Mouse (Mus musculus): ENCODE data around the gene Defb48. TPM values are rescaled to one million over a fixed set of nuclear protein-coding genes. Genes with fewer than 3 reads are reported as not detected.

Gene Defb48
- polyA plus RNA-seq (2015; fragmentation: Nextera tagmentation; extraction: Ambion mirVana): not detected in 2 replicates

- H3K9me3 ChIP-seq (ENCODE audit: control insufficient read depth, low read length): no peaks in the 10 kb centered on the region
- H3K27ac ChIP-seq (ENCODE audit: low read depth, low read length): no peak within 1 kb of the TSS
- ATAC-seq: no peak
- 77% methylated on average over 1 of the region's 1 CpGs for WGBS
- no peaks in the 10 kb centered on the region for H3K36me3 ChIP-seq (ENCODE audit: control insufficient read depth, insufficient read depth, low read length)
- no peak within 1 kb of the TSS for H3K4me2 ChIP-seq (ENCODE audit: low read length)
- no peaks in the 10 kb centered on the region for H3K4me1 ChIP-seq (ENCODE audit: control insufficient read depth, insufficient read depth, low read depth, low read length)
- H3K4me3 ChIP-seq (ENCODE audit: low read length): no peak within 1 kb of the TSS
- no peak within 1 kb of the TSS for H3K9ac ChIP-seq (ENCODE audit: low read depth, low read length)
- H3K27me3 ChIP-seq (replicated peaks; ENCODE audit: control insufficient read depth, insufficient read depth, low read length): no peaks in the 10 kb centered on the region
Observed at GRCm38 (mm10) chr14:62984410-62984809, at the start of gene Defb48. Gene Defb48 (minus strand): TSS chr14:62984510.

- ATAC-seq: no peak
- 60% methylated on average over 6 of the region's 6 CpGs for WGBS
- no peaks in the 10 kb centered on the region for H3K27me3 ChIP-seq (replicated peaks; ENCODE audit: control insufficient read depth, insufficient read depth, low read length)
- no peaks in the 10 kb centered on the region for H3K9me3 ChIP-seq (ENCODE audit: control insufficient read depth, low read length)
- no peak overlapping the region for H3K4me3 ChIP-seq (ENCODE audit: low read length)
- H3K4me1 ChIP-seq (ENCODE audit: control insufficient read depth, insufficient read depth, low read depth, low read length): no peaks in the 10 kb centered on the region
- H3K27ac ChIP-seq (ENCODE audit: low read depth, low read length): no peak overlapping the region
- H3K9ac ChIP-seq (ENCODE audit: low read depth, low read length): no peak overlapping the region
- no peak overlapping the region for H3K4me2 ChIP-seq (ENCODE audit: low read length)
- H3K36me3 ChIP-seq (ENCODE audit: control insufficient read depth, insufficient read depth, low read length): no peaks in the 10 kb centered on the region
Observed at GRCm38 (mm10) chr14:63020524-63021156, 36.3 kb upstream of the Defb48 start.

- H3K27me3 ChIP-seq (replicated peaks; ENCODE audit: control insufficient read depth, insufficient read depth, low read length): no peaks in the 10 kb centered on the region
- no peak overlapping the region for H3K4me2 ChIP-seq (ENCODE audit: low read length)
- H3K4me1 ChIP-seq (ENCODE audit: control insufficient read depth, insufficient read depth, low read depth, low read length): no peaks in the 10 kb centered on the region
- no peak overlapping the region for H3K27ac ChIP-seq (ENCODE audit: low read depth, low read length)
- no peak for ATAC-seq
- no peaks in the 10 kb centered on the region for H3K36me3 ChIP-seq (ENCODE audit: control insufficient read depth, insufficient read depth, low read length)
- H3K4me3 ChIP-seq (ENCODE audit: low read length): no peak overlapping the region
- H3K9ac ChIP-seq (ENCODE audit: low read depth, low read length): no peak overlapping the region
- 90% methylated on average over 4 of the region's 4 CpGs for WGBS
- H3K9me3 ChIP-seq (ENCODE audit: control insufficient read depth, low read length): no peaks in the 10 kb centered on the region
Observed at GRCm38 (mm10) chr14:63014667-63015066, 30.4 kb upstream of the Defb48 start.

GRCm38 (mm10) chr14:63013082-63013481 lies 28.8 kb upstream of the Defb48 start:
- no peaks in the 10 kb centered on the region for H3K36me3 ChIP-seq (ENCODE audit: control insufficient read depth, insufficient read depth, low read length)
- H3K4me3 ChIP-seq (ENCODE audit: low read length): no peak overlapping the region
- no peaks in the 10 kb centered on the region for H3K4me1 ChIP-seq (ENCODE audit: control insufficient read depth, insufficient read depth, low read depth, low read length)
- WGBS: 79% methylated on average over 4 of the region's 4 CpGs
- H3K27ac ChIP-seq (ENCODE audit: low read depth, low read length): no peak overlapping the region
- H3K9ac ChIP-seq (ENCODE audit: low read depth, low read length): no peak overlapping the region
- ATAC-seq: no peak
- no peaks in the 10 kb centered on the region for H3K27me3 ChIP-seq (replicated peaks; ENCODE audit: control insufficient read depth, insufficient read depth, low read length)
- H3K4me2 ChIP-seq (ENCODE audit: low read length): no peak overlapping the region
- H3K9me3 ChIP-seq (ENCODE audit: control insufficient read depth, low read length): no peaks in the 10 kb centered on the region

GRCm38 (mm10) chr14:63011471-63011870 lies 27.2 kb upstream of the Defb48 start, which contains the start of gene Defb43:
Gene Defb43 (plus strand): TSS chr14:63011771.
- no peak within 1 kb of the TSS for H3K27ac ChIP-seq (ENCODE audit: low read depth, low read length)
- WGBS: 94% methylated on average over 5 of the region's 5 CpGs
- H3K36me3 ChIP-seq (ENCODE audit: control insufficient read depth, insufficient read depth, low read length): no peaks in the 10 kb centered on the region
- H3K4me2 ChIP-seq (ENCODE audit: low read length): no peak within 1 kb of the TSS
- H3K4me1 ChIP-seq (ENCODE audit: control insufficient read depth, insufficient read depth, low read depth, low read length): no peaks in the 10 kb centered on the region
- H3K4me3 ChIP-seq (ENCODE audit: low read length): no peak within 1 kb of the TSS
- H3K9me3 ChIP-seq (ENCODE audit: control insufficient read depth, low read length): no peaks in the 10 kb centered on the region
- H3K27me3 ChIP-seq (replicated peaks; ENCODE audit: control insufficient read depth, insufficient read depth, low read length): no peaks in the 10 kb centered on the region
- H3K9ac ChIP-seq (ENCODE audit: low read depth, low read length): no peak within 1 kb of the TSS
- ATAC-seq: no peak

GRCm38 (mm10) chr14:63002588-63002987 lies 18.3 kb upstream of the Defb48 start:
- Histone ChIP-seq H3K9ac (ENCODE audit: low read depth, low read length) (no peak overlapping the region), H3K9me3 (ENCODE audit: control insufficient read depth, low read length) (no peaks in the 10 kb centered on the region), H3K4me2 (ENCODE audit: low read length) (no peak overlapping the region), H3K4me3 (ENCODE audit: low read length) (no peak overlapping the region), H3K27me3 (replicated peaks; ENCODE audit: control insufficient read depth, insufficient read depth, low read length) (no peaks in the 10 kb centered on the region), H3K27ac (ENCODE audit: low read depth, low read length) (no peak overlapping the region), H3K4me1 (ENCODE audit: control insufficient read depth, insufficient read depth, low read depth, low read length) (no peaks in the 10 kb centered on the region), H3K36me3 (ENCODE audit: control insufficient read depth, insufficient read depth, low read length) (no peaks in the 10 kb centered on the region)
- 51% methylated on average over 2 of the region's 2 CpGs for WGBS
- ATAC-seq: no peak

GRCm38 (mm10) chr14:62998977-62999376 lies 14.7 kb upstream of the Defb48 start:
- Histone ChIP-seq H3K36me3 (ENCODE audit: control insufficient read depth, insufficient read depth, low read length) (no peaks in the 10 kb centered on the region), H3K27me3 (replicated peaks; ENCODE audit: control insufficient read depth, insufficient read depth, low read length) (no peaks in the 10 kb centered on the region), H3K9ac (ENCODE audit: low read depth, low read length) (no peak overlapping the region), H3K4me2 (ENCODE audit: low read length) (no peak overlapping the region), H3K4me1 (ENCODE audit: control insufficient read depth, insufficient read depth, low read depth, low read length) (no peaks in the 10 kb centered on the region), H3K27ac (ENCODE audit: low read depth, low read length) (no peak overlapping the region), H3K4me3 (ENCODE audit: low read length) (no peak overlapping the region), H3K9me3 (ENCODE audit: control insufficient read depth, low read length) (no peaks in the 10 kb centered on the region)
- 93% methylated on average over 4 of the region's 4 CpGs for WGBS
- no peak for ATAC-seq

GRCm38 (mm10) chr14:62997777-62998176 lies 13.5 kb upstream of the Defb48 start, which contains the start of gene Defb47:
Gene Defb47 (plus strand): TSS chr14:62998077.
- Histone ChIP-seq H3K36me3 (ENCODE audit: control insufficient read depth, insufficient read depth, low read length) (no peaks in the 10 kb centered on the region), H3K4me2 (ENCODE audit: low read length) (no peak within 1 kb of the TSS), H3K4me3 (ENCODE audit: low read length) (no peak within 1 kb of the TSS), H3K4me1 (ENCODE audit: control insufficient read depth, insufficient read depth, low read depth, low read length) (no peaks in the 10 kb centered on the region), H3K27me3 (replicated peaks; ENCODE audit: control insufficient read depth, insufficient read depth, low read length) (no peaks in the 10 kb centered on the region), H3K9ac (ENCODE audit: low read depth, low read length) (no peak within 1 kb of the TSS), H3K9me3 (ENCODE audit: control insufficient read depth, low read length) (no peaks in the 10 kb centered on the region), H3K27ac (ENCODE audit: low read depth, low read length) (no peak within 1 kb of the TSS)
- 82% methylated on average over 8 of the region's 8 CpGs for WGBS
- no peak for ATAC-seq

GRCm38 (mm10) chr14:62991849-62992510 lies 7.7 kb upstream of the Defb48 start:
- Histone ChIP-seq H3K36me3 (ENCODE audit: control insufficient read depth, insufficient read depth, low read length) (no peaks in the 10 kb centered on the region), H3K4me3 (ENCODE audit: low read length) (no peak overlapping the region), H3K27me3 (replicated peaks; ENCODE audit: control insufficient read depth, insufficient read depth, low read length) (no peaks in the 10 kb centered on the region), H3K4me2 (ENCODE audit: low read length) (no peak overlapping the region), H3K27ac (ENCODE audit: low read depth, low read length) (no peak overlapping the region), H3K9me3 (ENCODE audit: control insufficient read depth, low read length) (no peaks in the 10 kb centered on the region), H3K9ac (ENCODE audit: low read depth, low read length) (no peak overlapping the region), H3K4me1 (ENCODE audit: control insufficient read depth, insufficient read depth, low read depth, low read length) (no peaks in the 10 kb centered on the region)
- no peak for ATAC-seq
- WGBS: 63% methylated on average over 7 of the region's 7 CpGs

Data from hindbrain, embryonic 16.5 days (tissue).